Mouse (Mus musculus) liver, adult 2 months (tissue): ENCODE measurements around the gene Nepro. TPM values are rescaled to one million over a fixed set of nuclear protein-coding genes. Genes with fewer than 3 reads are reported as not detected.
A peak's percentile ranks its signal among the peaks of the same experiment; 100 is the strongest.

Experiments used
- DNase-seq: peaks from one replicate; pipeline ENCODE4 v3.0.0-alpha.2; 2011; ENCODE audit warnings: low read depth, low spot score; ENCODE audit errors: extremely low read depth
- H3K27ac ChIP-seq: fragments of 200-500 bp; replicated peaks from 2 replicates; pipeline ENCODE4 v1.5.1; 2012; ENCODE audit warnings: low read depth, mild to moderate bottlenecking, control low read depth, inconsistent platforms, low read length; ENCODE audit not compliant: insufficient read depth
- H3K27me3 ChIP-seq: fragments of 200-500 bp; 2 replicates; pipeline ENCODE4 v1.6.1; 2012; ENCODE audit warnings: mild to moderate bottlenecking, moderate library complexity, low read length, inconsistent platforms; ENCODE audit not compliant: control insufficient read depth, insufficient read depth
- H3K36me3 ChIP-seq: fragments of 200-500 bp; 2 replicates; pipeline ENCODE4 v1.6.1; 2012; ENCODE audit warnings: low read length, inconsistent platforms; ENCODE audit not compliant: control insufficient read depth, insufficient read depth
- H3K4me1 ChIP-seq: fragments of 200-500 bp; 2 replicates; pipeline ENCODE4 v1.6.1; 2011; ENCODE audit warnings: low read length; ENCODE audit not compliant: control insufficient read depth, insufficient read depth
- H3K4me3 ChIP-seq: fragments of 200-500 bp; 2 replicates; pipeline ENCODE4 v1.5.1; 2011; ENCODE audit warnings: low read depth, mild to moderate bottlenecking, control low read depth, low read length, moderate library complexity; ENCODE audit not compliant: insufficient read depth
- H3K79me2 ChIP-seq: fragments of 200-500 bp; 2 replicates; pipeline ENCODE4 v1.6.1; 2012; ENCODE audit warnings: inconsistent platforms, mild to moderate bottlenecking, low read length, moderate library complexity; ENCODE audit not compliant: control insufficient read depth, insufficient read depth
- H3K9ac ChIP-seq: fragments of 200-500 bp; 2 replicates; pipeline ENCODE4 v1.6.1; 2012; ENCODE audit warnings: low read depth, mild to moderate bottlenecking, control low read depth, inconsistent platforms, low read length
- CTCF ChIP-seq: fragments of 200-500 bp; IDR thresholded peaks from 2 replicates; pipeline ENCODE4 v1.5.1; 2011; ENCODE audit warnings: low read depth, low read length, control low read depth
- POLR2A ChIP-seq: fragments of 200-500 bp; IDR thresholded peaks from 2 replicates; pipeline ENCODE4 v1.6.1; 2011; ENCODE audit warnings: low read length, control low read depth; ENCODE audit not compliant: insufficient read depth; ENCODE audit errors: extremely low read depth
- WGBS: fragments of 180-500 bp; shearing (Covaris S2); methylation state at CpG from one replicate; pipeline ENCODE4 v1.1.7; 2018; 5-methylcytosine and 5-hydroxymethylcytosine counted together
- polyA plus RNA-seq: library from polyadenylated mRNA; depleted of rRNA; stranded (reverse); fragments of >200 nt; gene quantifications from 2 replicates; pipeline ENCODE4 v1.2.3, GENCODE M21; 2012
- total RNA-seq: library from RNA; depleted of rRNA; stranded (reverse); fragments of >200 nt; gene quantifications from 2 replicates; pipeline ENCODE4 v1.2.3, GENCODE M21; 2014

Gene Nepro
- total and polyA plus RNA-seq, 2 experiments, result 2.1 to 4.4 TPM

- H3K36me3 ChIP-seq, result peaks cover 6% of the 10 kb centered on the region; the same call in 1 of the 2 replicates
- no peaks in the 10 kb centered on the region for H3K4me1 ChIP-seq
- H3K27me3 ChIP-seq, result no peaks in the 10 kb centered on the region
- TF ChIP-seq POLR2A (no peak), CTCF (0 out of 2 replicates have a peak, but pooled peaks have one; percentile 4)
- no peak overlapping the region for H3K4me3 ChIP-seq
- 51% methylated on average over 10 of the region's 10 CpGs for WGBS
- H3K9ac ChIP-seq, result no peak overlapping the region
- H3K27ac ChIP-seq, result no peak overlapping the region
- peak; percentile 10 for DNase-seq
- H3K79me2 ChIP-seq, result no peaks in the 10 kb centered on the region
Measured at GRCm38 (mm10) chr16:44716305-44717140, 7.6 kb upstream of the Nepro start.

GRCm38 (mm10) chr16:44717141-44717634 lies 6.9 kb upstream of the Nepro start:
- no peak for TF ChIP-seq POLR2A
- no peak for TF ChIP-seq CTCF
- 85% methylated on average over 2 of the region's 2 CpGs for WGBS
- Histone ChIP-seq H3K79me2 (no peaks in the 10 kb centered on the region), H3K4me3 (no peak overlapping the region), H3K27me3 (no peaks in the 10 kb centered on the region), H3K4me1 (no peaks in the 10 kb centered on the region), H3K27ac (no peak overlapping the region), H3K36me3 (peaks cover 6% of the 10 kb centered on the region; the same call in 1 of the 2 replicates), H3K9ac (no peak overlapping the region)
- no peak for DNase-seq

- DNase-seq, result no peak
- peaks cover 6% of the 10 kb centered on the region; the same call in 1 of the 2 replicates for H3K36me3 ChIP-seq
- no peak overlapping the region for H3K4me3 ChIP-seq
- H3K4me1 ChIP-seq, result no peaks in the 10 kb centered on the region
- H3K27me3 ChIP-seq, result no peaks in the 10 kb centered on the region
- 88% methylated on average over 2 of the region's 2 CpGs for WGBS
- H3K9ac ChIP-seq, result no peak overlapping the region
- no peaks in the 10 kb centered on the region for H3K79me2 ChIP-seq
- no peak overlapping the region for H3K27ac ChIP-seq
- TF ChIP-seq CTCF (no peak), POLR2A (no peak)
Measured at GRCm38 (mm10) chr16:44717838-44718237, 6.3 kb upstream of the Nepro start.

- no peaks in the 10 kb centered on the region; the same call in 1 of the 2 replicates for H3K79me2 ChIP-seq
- no peaks in the 10 kb centered on the region for H3K27me3 ChIP-seq
- TF ChIP-seq POLR2A (no peak), CTCF (no peak)
- 88% methylated on average over 7 of the region's 7 CpGs for WGBS
- H3K36me3 ChIP-seq, result peaks cover 6% of the 10 kb centered on the region; the same call in 1 of the 2 replicates
- H3K4me3 ChIP-seq, result no peak overlapping the region
- no peaks in the 10 kb centered on the region for H3K4me1 ChIP-seq
- no peak overlapping the region for H3K9ac ChIP-seq
- no peak overlapping the region for H3K27ac ChIP-seq
- no peak for DNase-seq
Measured at GRCm38 (mm10) chr16:44719349-44719748, 4.8 kb upstream of the Nepro start.

- no peak for TF ChIP-seq CTCF
- TF ChIP-seq POLR2A, result no peak
- Histone ChIP-seq H3K4me3 (no peak overlapping the region), H3K36me3 (peaks cover 6% of the 10 kb centered on the region; the same call in 1 of the 2 replicates), H3K27me3 (no peaks in the 10 kb centered on the region), H3K27ac (no peak overlapping the region), H3K79me2 (no peaks in the 10 kb centered on the region; the same call in 1 of the 2 replicates), H3K4me1 (peaks cover 3% of the 10 kb centered on the region; the same call in 1 of the 2 replicates), H3K9ac (no peak overlapping the region)
- 90% methylated on average over 3 of the region's 3 CpGs for WGBS
- no peak for DNase-seq
Measured at GRCm38 (mm10) chr16:44720518-44720917, 3.6 kb upstream of the Nepro start.
